Mouse (Mus musculus) thymus, adult 2 months (tissue): Measurements from ENCODE around the gene Samd4.

Experiments used
- CTCF ChIP-seq: fragments of 200-500 bp; IDR thresholded peaks from 2 replicates; pipeline ENCODE4 v1.5.1; 2012; ENCODE audit warnings: mild to moderate bottlenecking, control low read depth, low read length, moderate library complexity, borderline replicate concordance; ENCODE audit not compliant: control insufficient read depth, poor library complexity, insufficient read depth; ENCODE audit errors: extremely low read depth
- POLR2A ChIP-seq: fragments of 200-500 bp; IDR thresholded peaks from 2 replicates; pipeline ENCODE4 v1.6.1; 2012; ENCODE audit warnings: mild to moderate bottlenecking, low read length, control low read depth, moderate library complexity; ENCODE audit not compliant: control insufficient read depth, poor library complexity, insufficient read depth; ENCODE audit errors: extremely low read depth

- no peak for TF ChIP-seq CTCF
- no peak for TF ChIP-seq POLR2A
Measured at GRCm38 (mm10) chr14:47144326-47144725, 261.7 kb downstream of the Samd4 start.
